Mouse (Mus musculus) 3134 (cell line): ENCODE data around the gene Inhbe.

Experiments
- DNase-seq: peaks from one replicate; pipeline ENCODE4 v3.0.0-alpha.2; 2011; ENCODE audit warnings: low spot score; ENCODE audit not compliant: insufficient read length; ENCODE audit errors: extremely low read depth

The Inhbe gene

GRCm38 (mm10) chr10:127353909-127354895, at the start of gene Inhbe:
Gene Inhbe, minus strand, starts transcription at chr10:127354411.
- no peak for DNase-seq

DNA sequence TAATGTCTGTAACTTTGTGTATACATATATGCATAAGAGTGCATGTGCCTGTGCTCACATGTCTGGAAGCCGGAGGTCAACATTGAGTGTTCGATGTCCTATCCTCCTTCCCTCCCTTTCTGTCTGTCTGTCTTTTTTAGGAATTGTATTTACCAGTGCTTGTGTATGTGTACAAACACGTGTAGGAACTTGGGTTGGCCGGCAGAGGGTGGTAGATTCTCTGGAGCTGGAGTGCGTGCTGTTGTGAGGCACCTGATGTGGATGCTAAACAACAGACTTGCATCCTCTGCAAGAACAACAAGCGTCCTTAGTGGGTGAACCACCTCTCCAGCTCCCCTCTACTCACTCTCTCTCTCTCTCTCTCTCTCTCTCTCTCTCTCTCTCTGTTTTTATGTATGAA, 37.6 kb upstream of the Inhbe start:
- DNase-seq = no peak

- DNase-seq = no peak
Measured at GRCm38 (mm10) chr10:127381743-127382134, 27.5 kb upstream of the Inhbe start.

DNA sequence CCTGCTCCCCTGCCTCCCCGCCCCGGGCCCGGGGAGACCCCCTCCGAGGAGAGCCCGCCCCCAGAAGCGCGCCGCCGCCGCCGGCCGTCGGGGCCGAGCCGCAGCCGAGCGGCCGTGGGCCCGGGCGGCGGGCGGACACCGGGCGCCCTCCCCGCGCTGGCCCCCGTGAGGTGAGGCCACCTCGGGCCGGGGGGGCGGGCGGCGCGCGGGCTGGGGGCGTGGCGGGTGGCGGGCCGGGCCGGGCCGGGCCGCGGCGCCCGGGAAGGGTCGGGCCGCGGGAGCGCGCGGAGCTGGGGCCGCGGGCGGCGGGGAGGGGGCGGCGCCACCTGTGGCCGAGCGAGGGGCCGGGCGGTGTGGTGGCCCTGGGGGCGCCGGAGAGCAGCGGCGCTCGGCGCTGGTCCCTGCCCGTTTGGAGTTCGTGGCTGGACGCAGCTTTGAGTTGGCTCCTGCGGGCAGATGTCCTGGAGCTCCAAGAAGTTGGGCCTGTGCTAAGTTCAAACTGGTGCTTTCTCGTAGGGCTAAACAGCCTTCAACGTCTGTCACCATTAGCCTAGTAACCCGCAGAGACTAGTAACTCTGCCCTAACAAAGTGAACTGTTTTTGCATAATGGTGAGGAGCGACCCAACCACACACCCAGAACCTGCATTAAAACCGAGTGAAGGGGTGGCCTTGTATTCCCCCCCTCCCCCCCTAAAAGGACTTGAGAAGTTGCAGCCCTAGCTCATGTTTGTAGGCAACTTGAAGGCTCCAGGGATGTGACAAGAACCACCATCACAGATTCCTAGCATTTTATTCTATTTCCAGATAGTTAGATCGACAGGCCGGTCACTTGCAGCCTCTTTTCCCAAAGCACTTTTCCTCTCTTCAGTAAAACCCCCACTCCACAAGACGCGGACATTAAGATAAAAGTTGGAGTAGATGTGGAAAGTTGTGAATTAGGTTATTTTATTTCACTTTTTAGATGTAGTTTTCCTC, 26.8 kb upstream of the Inhbe start:
- DNase-seq = peak; percentile 69

GRCm38 (mm10) chr10:127380251-127380691, 26.1 kb upstream of the Inhbe start, which contains the start of gene R3hdm2:
Gene R3hdm2, plus strand, starts transcription at chr10:127380327.
- peak; percentile 93 for DNase-seq

GRCm38 (mm10) chr10:127379654-127380053, 25.4 kb upstream of the Inhbe start:
- no peak for DNase-seq

DNA sequence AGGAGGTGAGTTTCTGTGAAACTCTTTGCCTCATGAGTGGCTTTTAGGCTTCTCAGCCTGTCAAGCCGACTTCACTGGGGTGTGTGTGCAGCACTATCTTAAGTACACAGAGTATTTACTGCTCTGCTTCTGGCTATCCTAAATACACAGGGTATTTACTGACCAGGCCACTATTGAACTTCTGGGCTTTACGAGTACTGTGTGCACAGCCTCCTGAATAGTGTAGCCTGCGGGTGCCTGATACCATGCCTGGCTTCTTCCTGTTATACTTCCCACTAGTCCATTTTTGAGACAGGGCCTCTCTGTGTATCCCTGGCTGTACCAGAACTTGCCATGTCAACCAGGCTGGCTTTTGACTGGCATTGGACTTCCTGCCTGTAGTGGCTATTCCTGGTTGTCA, 23.5 kb upstream of the Inhbe start:
- no peak for DNase-seq

- DNase-seq = no peak
Measured at GRCm38 (mm10) chr10:127371023-127371422, 16.8 kb upstream of the Inhbe start.

GRCm38 (mm10) chr10:127369834-127370820, 15.9 kb upstream of the Inhbe start, which contains the start of gene Inhbc:
Gene Inhbc, minus strand, starts transcription at chr10:127370431.
- no peak for DNase-seq

DNA sequence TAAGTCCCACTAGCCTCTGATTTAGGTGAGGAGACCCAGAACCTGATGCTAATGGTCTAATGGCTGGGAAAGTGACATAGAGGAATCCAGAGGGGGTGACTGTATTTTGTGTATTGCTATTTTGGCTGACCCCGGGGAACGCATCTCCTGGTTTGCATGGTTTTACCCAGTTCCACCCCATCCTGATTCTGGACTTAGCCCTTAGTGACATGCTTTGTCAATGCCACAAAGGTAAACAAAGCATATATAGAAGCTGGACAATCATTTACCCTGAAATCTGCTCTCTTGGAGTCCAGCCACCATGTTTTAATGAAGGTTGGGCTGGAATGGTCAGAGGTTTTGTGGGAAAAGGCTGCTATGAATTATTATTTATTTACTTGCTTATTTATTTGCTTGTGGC, 14.1 kb upstream of the Inhbe start:
- no peak for DNase-seq

DNA sequence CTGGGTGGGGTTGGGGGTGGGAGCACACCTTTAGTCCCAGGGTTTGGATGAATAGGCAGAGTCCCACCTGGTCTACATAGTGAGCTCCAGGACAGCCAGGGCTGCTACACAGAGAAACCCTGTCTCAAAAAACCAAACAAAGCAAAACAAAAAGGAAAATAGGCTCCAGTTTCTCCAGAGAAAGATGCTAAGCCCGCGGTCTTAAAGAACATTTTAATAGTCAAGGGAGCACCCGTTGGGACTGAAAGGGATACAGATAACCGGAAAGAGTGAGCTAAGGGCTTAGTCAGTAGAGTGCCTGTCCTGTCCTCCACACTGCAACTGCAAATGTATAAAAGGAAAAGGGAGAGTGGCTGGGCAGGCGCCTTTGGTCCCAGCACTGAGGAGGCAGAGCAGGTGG, 12.9 kb upstream of the Inhbe start:
- DNase-seq = no peak

DNA sequence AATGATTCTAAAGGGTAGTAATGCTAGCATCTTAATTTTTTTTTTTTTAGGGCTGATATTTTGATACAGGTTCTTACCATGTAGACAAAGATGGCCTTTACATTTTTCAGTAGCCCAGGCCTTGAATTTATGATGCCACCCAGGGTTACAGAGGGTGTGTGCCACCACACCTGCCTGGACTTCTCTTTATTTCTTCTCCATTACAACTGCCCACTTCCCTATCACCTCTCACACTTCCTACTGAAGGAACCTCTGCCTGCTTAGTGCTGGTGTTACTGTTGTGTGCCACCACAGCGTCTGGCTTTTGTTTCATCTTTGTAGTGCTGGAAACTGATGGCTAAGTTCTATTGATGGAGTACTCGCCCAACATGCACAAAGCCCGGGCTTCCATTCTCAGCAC, 6.5 kb upstream of the Inhbe start:
- DNase-seq = no peak

DNA sequence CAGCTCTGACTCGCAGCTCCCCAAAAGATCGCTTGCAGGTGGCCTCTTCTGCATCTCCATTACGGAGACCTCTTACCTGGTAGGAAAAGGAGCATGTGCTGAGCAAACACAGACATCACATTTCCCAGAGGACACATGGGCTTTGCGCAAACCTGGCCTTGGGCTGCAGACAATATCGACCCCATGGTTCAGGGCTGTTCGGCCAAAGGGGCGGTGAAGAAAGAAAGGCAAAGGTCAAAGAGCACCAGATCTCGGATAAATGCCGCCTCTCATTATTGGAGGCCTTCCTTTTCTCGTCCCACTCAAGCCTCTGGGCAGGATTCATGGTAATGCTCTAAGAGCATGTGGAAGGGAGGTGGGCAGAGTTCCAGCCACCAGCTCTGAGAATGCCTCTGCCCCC, 1.1 kb upstream of the Inhbe start:
- no peak for DNase-seq

DNA sequence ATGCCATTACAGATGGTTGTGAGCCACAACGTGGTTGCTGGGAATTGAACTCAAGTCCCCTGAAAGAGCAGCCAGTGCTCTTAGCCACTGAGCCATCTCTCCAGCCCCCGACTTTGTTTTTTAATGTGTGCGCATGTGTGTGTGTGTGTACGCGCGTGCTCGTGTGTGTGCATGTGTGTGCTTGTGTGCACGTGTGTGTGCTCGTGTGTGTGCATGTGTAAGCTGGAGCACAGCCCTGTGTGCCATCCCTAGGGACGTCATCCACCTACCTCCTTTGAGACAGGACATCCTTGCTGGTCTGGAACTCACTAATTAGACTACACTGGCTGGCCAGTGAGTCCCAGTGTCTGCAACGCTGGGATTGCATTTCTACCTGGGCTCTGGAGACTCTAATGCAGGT, 1.4 kb downstream of the Inhbe start:
- no peak for DNase-seq

DNA sequence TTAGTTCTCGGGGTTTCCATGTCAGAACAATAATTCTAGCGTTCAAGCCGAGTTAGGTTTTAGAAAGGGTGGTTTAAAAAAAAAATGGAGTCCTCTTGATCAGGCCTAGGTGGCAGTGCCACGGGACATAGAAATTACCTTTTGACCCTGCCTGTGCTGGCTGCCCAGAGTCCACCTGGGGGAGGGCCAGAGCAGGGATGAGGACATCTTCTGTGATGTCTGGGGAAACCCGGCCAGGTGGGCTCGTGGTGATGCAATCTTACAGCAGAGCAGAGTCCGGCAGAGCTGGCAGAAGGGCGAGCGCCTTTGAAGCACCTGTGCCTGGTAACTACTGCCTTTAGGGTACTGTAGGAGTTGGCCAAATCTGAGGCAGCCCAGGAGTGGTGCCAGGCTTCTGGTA, 2.0 kb downstream of the Inhbe start:
- DNase-seq = no peak

GRCm38 (mm10) chr10:127351719-127352118, 2.5 kb downstream of the Inhbe start:
- DNase-seq = no peak

DNA sequence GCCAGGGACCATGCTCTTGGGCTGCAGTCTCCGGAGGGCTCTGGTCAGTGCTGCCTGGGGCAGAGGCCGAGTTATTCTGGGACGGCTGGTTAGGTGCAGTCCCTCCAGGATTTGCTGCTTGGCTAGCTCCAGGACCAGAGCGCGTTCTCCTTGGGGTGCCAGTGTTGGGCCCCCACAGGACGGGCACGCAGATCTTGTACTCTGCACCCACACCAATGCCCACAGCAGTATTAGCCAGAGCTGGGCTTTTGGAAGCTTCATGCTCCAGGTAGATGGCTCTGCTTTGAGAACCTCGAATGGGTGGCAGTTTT, 3.0 kb downstream of the Inhbe start:
- DNase-seq = no peak

- DNase-seq = peak; percentile 71
Measured at GRCm38 (mm10) chr10:127350594-127351284, 3.5 kb downstream of the Inhbe start.

DNA sequence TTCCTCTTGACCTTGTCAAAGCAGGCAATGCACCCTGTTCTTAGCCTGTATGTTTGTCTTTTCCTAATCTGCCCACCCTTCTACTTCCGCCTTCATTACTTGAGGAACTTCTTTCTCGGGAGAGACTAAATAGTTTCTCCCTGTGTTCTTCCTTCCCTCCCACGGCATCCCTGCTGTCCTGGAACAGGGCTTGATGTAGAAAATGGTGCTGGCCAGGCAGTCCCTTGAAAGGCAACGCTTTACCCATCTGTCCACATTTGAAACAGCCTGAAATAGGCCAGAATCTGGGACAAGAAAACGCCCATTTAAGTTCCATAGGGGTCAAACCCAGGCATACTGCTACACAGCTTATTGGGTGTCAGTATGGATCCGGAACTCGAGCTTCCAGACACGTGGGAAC, 4.4 kb downstream of the Inhbe start:
- no peak for DNase-seq
